In genomic region chr2:147083471-147084365, GRCm38 (mm10) we compare ENCODE assay signal across 10 mouse cellular contexts. TPM values are rescaled to one million over a fixed set of nuclear protein-coding genes. Genes with fewer than 3 reads are reported as not detected.
DNase-seq lines count a peak whose midpoint lies in the region; ATAC-seq and TF ChIP-seq lines count a peak whose summit lies in the region.
"Had no signal": no experiment of that assay in that cellular context is flagged by ENCODE, and none has a peak within 500 bp of the region (broad histone marks: within the 10 kb centered on the region; RNA-seq: fewer than 3 reads in every experiment).

No protein-coding gene starts in this region.

- no peak for TF ChIP-seq CTCF in gastrocnemius, adult 2 months (IDR thresholded peaks at IDR 0.05)

- peak; percentile 55 for ATAC-seq in intestine, embryonic 16.5 days
- ATAC-seq in lung, embryonic 15.5 days (ENCODE audit: borderline replicate concordance, extremely low read depth, low FRiP score, low TSS enrichment): peak; percentile 47; the same call in 1 of the 2 replicates

- no peaks in the 10 kb centered on the region for H3K36me3 ChIP-seq in intestine, embryonic 16.5 days (ENCODE audit: control insufficient read depth, insufficient read depth, low read length)
- no peaks in the 10 kb centered on the region for H3K36me3 ChIP-seq in lung, embryonic 15.5 days

- H3K9me3 ChIP-seq in intestine, embryonic 16.5 days (ENCODE audit: control insufficient read depth, low read length): no peaks in the 10 kb centered on the region
- H3K9me3 ChIP-seq in lung, embryonic 15.5 days: no peaks in the 10 kb centered on the region

- DNase-seq in gastrocnemius, adult 2 months: peak; percentile 38
- DNase-seq in gastrocnemius, adult 8-10 months (ENCODE audit: low spot score in 2 of 2): no peak
- DNase-seq in adrenal gland, postnatal 10 days: peak; percentile 13
- DNase-seq in gastrocnemius, postnatal 14 days: peak; percentile 10
- peak; percentile 9 for DNase-seq in ovary, postnatal 14 days (ENCODE audit: low spot score)
- DNase-seq in left cerebral cortex, adult 11 months (ENCODE audit: low spot score): no peak

- peaks cover 17% of the 10 kb centered on the region for H3K4me1 ChIP-seq in intestine, embryonic 16.5 days (ENCODE audit: control insufficient read depth, insufficient read depth, low read length)
- H3K4me1 ChIP-seq in lung, embryonic 15.5 days: peaks cover 20% of the 10 kb centered on the region

- H3K4me2 ChIP-seq in intestine, embryonic 16.5 days (ENCODE audit: low read depth, low read length): peak overlapping the region; percentile 70
- H3K4me2 ChIP-seq in lung, embryonic 15.5 days: peak overlapping the region; percentile 68

- intact Hi-C loops in gastrocnemius, adult 2 months (cut with DNase I): loop anchor here (10.0 kb wide), 1 partner anchor 229 kb away; the partner anchor contains the start of gene Kiz
- intact Hi-C loops in gastrocnemius, postnatal 14 days (cut with DNase I; ENCODE audit: low total_unique reads): loop anchor here (10.0 kb wide), 1 partner anchor 249 kb away; no protein-coding TSS in a partner anchor

- WGBS in intestine, embryonic 16.5 days: under 1% methylated on average over 72 of the region's 72 CpGs
- WGBS in lung, embryonic 15.5 days: 2% methylated on average over 71 of the region's 72 CpGs

- H3K4me3 ChIP-seq in gastrocnemius, adult 2 months: peak overlapping the region; percentile 62
- peak overlapping the region; percentile 49 for H3K4me3 ChIP-seq in intestine, embryonic 16.5 days (ENCODE audit: low read length)
- peak overlapping the region; percentile 37 for H3K4me3 ChIP-seq in lung, embryonic 15.5 days
- H3K4me3 ChIP-seq: erythroblast, embryonic 14.5 days had no signal

- H3K9ac ChIP-seq in intestine, embryonic 16.5 days (ENCODE audit: low read depth, low read length): no peak overlapping the region
- no peak overlapping the region for H3K9ac ChIP-seq in lung, embryonic 15.5 days

- peaks cover 42% of the 10 kb centered on the region for H3K27me3 ChIP-seq in intestine, embryonic 16.5 days (replicated peaks; ENCODE audit: control insufficient read depth, insufficient read depth, low read length)
- peaks cover 68% of the 10 kb centered on the region for H3K27me3 ChIP-seq in lung, embryonic 15.5 days
- H3K27me3 ChIP-seq: CH12.LX had no signal

- H3K27ac ChIP-seq in gastrocnemius, adult 2 months: no peak overlapping the region
- H3K27ac ChIP-seq in intestine, embryonic 16.5 days (ENCODE audit: low read length): no peak overlapping the region
- H3K27ac ChIP-seq in lung, embryonic 15.5 days: no peak overlapping the region

RNA-seq across cellular contexts. Expression of gene Nkx2-4, which starts 1.5 kb away (rescaled TPM):
- total RNA-seq in gastrocnemius, adult 2 months (2021): not detected
- not detected for total RNA-seq in gastrocnemius, adult 8-10 months (2022)
- total RNA-seq in adrenal gland, postnatal 10 days (2021): not detected
- total RNA-seq in gastrocnemius, postnatal 14 days (2021): not detected
- polyA plus RNA-seq in intestine, embryonic 16.5 days (2015; fragmentation: Nextera tagmentation; extraction: Ambion mirVana): not detected in 2 replicates
- polyA plus RNA-seq in lung, embryonic 15.5 days (2015; fragmentation: Nextera tagmentation; extraction: Ambion mirVana): not detected in 2 replicates
- total RNA-seq: CH12.LX had no signal
- polyA plus RNA-seq: erythroblast, embryonic 14.5 days had no signal

Comparison
In these comparisons a context has a peak if more than half of its experiments do, and no peak if none do; other contexts are left out.
1. DNase-seq: peak in gastrocnemius, adult 2 months (single experiment), adrenal gland, postnatal 10 days (single experiment), gastrocnemius, postnatal 14 days (single experiment) and ovary, postnatal 14 days (single experiment); none in gastrocnemius, adult 8-10 months (0 of 2) and left cerebral cortex, adult 11 months (single experiment).
2. Peak in every context shown above with its lines, with median percentiles within 50 percentile points of each other: H3K4me3 ChIP-seq.